Mouse (Mus musculus): ENCODE results near the gene Clip2.

Clip2 gene

DNA sequence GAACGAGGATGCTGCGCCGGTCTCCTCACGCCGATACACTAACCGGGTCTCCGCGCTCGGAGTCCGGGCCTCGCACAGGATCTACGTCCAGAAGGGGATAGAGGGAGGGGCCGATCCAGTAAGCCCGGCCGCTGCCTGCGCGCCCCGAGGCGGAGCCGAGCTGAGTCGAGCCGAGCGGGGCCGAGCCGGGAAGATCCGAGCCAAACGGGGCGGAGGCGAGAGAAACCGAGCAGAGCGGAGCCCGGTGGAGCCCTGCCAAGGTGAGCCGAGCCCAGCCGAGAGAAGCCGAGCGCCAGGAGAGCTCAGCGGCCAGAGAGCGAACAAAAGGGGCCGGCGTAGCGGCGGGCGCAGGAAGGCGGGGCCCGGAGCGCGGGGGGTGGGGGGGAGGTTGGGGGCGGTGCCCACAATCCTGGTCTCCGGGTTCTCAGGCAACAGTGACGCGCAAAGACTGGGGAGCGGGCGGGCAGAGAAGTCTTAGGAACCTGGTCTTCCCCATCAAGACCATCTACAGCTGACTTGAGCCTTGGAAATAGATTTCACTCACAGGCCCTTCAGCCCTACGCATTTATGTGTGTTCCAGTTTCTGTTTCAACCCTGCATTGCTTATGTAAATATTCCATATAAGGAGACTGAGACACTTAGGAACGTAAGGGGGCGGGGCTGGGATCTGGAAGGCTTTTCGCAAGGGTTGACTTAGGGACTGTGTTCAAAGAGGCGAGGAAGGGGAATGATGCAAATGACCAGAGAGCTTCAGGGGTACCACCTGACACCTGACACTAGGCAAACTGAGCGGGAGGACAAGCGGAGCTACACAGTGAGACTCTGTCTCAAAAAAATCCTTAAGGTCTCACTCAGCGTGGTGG is at the start of gene Clip2:
Clip2 (minus strand) TSS at position 325 of the 863 bp plus-strand sequence.
- peak; percentile 90 for DNase-seq (ENCODE audit: low read depth, low spot score)

- DNase-seq (ENCODE audit: low read depth, low spot score) = no peak
Observed at GRCm38 (mm10) chr5:134597711-134598110, 45.5 kb upstream of the Clip2 start.

GRCm38 (mm10) chr5:134593093-134593492 is 40.9 kb upstream of the Clip2 start:
- DNase-seq (ENCODE audit: low read depth, low spot score) = no peak

DNA sequence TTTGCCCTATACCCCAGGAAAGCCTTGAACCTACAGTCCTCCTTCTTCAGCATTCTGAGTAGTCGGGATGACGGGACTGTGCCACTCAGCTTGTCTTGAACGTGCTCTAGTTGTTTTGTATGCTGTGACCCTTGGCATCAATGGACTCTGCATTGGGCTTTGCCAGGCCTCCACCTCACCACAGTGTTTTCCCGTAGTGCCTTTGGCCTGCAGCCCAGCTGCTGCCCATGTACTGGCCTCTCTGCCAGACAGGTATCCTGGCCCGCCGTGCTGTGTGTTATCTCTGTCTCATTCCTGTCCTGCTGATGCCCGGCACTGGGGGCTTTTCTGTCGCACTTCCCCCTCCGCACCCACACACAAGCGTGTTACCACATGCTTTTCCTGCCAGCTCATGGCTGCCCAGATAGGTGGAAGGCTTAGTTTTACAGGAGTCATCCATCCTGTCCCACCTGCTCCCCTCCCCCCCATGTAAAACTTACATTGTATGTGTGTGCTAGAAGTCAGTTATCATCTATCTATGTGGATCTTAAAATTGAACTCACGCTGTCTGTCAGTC is 39.9 kb upstream of the Clip2 start:
- DNase-seq (ENCODE audit: low read depth, low spot score) = no peak

DNA sequence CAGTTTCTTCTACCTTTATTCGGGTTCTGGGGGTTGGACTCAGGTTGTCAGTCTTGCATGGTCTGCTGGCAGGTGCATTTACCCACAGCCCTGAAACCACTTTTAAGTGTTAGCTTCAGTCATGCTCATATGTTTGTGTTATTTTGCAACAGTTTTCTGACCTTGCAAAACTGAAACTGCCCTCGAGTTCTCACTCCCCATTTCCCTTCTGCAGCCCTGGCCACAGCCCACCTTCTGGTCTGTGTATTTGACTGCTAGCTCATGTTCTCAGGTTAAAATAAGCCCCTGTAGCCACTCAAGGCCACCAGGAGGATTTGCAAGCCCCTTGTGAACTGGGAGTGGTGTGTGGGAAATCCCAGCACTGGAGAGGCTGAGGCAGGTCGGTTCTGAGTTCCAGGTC is 37.7 kb upstream of the Clip2 start:
- DNase-seq (ENCODE audit: low read depth, low spot score) = no peak

- no peak for DNase-seq (ENCODE audit: low read depth, low spot score)
Observed at GRCm38 (mm10) chr5:134584798-134585197, 32.6 kb upstream of the Clip2 start.

DNA sequence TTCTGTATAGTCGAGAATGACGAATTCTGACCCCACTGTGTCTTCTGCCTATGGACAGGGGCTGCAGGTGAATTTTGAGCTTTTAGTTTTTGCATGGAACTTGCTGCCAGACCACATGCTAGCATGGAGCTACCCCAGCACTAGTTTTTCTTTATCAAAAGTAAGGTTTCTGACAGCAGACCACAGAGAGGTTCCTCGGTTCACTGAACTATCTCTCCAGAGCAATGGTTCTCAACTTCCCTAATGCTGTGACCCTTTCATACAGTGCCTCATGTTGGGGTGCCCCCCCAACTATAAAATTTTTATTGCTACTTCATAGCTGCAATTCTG is 31.6 kb upstream of the Clip2 start:
- no peak for DNase-seq (ENCODE audit: low read depth, low spot score)

DNA sequence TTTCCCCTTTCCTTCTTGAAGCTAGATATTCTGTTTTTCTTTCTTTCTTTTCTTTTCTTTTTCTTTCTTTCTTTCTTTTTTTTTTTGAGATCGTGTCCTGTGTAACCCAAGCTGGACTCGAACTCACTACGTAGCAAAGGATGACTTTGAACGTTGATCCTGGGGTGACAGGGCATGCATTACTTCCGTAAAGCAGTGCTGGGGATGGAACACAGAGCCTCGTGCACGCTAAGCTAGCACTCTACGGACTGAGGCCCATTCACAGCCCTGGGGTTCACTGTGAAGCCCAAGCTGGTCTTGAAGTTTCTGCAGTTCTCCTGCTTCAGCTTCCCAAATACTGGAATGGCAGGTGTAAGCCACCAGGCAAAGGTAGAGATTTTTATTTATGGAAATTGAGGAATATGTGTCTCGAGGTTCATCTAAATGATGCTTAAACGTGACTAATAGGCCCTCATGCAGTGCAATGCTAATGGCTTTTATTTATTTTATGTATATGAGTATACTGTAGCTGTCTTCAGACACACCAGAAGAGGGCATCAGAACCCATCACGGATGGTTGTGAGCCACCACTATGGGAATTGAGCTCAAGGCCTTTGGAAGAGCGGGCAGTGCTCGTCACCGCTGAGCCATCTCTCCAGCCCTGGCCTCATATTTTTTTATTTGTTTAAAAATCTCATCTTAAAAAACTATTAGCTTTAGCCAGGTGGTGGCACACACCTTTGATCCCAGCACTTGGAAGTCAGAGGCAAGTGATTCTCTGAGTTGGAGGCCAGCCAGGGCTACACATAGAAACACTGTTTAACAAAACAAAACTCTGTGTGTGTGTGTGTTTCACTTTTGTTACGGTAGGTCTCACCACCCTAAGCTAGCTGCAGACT is 31.0 kb upstream of the Clip2 start:
- DNase-seq (ENCODE audit: low read depth, low spot score) = no peak

DNA sequence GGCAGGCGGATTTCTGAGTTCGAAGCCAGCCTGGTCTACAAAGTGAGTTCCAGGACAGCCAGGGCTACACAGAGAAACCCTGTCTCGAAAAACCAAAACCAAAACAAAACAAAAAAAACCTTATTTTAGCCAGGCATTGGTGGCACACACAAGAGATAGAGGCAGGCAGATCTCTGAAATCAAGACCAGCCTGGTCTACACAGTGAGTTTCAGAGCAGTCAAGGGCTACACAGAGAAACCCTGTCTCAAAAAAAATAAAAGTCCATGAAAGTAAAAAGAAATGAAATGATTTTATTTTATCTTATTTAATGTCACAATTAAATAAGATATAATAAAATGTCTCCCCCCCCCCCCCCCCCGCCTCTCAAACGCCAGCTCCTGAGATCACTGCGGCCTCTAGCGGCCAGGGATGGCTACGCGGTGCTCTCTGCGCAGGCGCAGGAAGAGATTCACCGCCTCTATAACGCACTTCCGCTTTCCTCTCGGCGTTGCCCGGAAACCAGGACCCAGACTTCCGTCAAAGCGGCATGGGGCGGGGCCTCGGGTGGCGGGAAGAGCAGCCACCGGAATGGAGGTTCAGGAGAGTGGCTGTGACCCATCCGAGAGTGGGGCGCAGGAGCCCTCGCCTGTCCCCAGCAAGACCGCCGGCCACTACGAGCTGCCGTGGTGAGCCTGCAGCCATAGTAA is 30.1 kb upstream of the Clip2 start:
- peak; percentile 98 for DNase-seq (ENCODE audit: low read depth, low spot score)

GRCm38 (mm10) chr5:134581146-134581545 is 28.9 kb upstream of the Clip2 start, which contains the start of gene Rfc2:
Gene Rfc2 (plus strand): TSS chr5:134581366.
- DNase-seq (ENCODE audit: low read depth, low spot score) = no peak

GRCm38 (mm10) chr5:134579135-134579534 is 26.9 kb upstream of the Clip2 start:
- DNase-seq (ENCODE audit: low read depth, low spot score) = no peak

DNA sequence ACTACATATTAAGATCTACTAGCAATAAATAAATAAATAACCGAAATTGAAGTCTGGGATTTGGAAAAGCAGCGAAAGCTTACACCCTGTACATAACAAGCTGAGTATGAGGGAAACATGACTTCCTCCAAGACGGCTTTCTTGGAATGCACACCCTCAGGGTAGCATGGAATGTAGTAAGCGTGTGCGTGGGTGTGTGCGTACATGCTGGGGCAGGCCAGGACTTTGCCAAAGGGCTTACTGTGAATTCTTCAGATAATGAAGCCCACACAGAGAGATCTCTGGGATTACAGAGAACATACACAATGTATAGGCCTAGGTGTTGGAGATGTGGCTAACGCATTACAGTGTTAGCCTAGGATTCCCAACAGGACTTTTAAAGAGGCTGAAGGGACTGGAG is 25.3 kb upstream of the Clip2 start:
- no peak for DNase-seq (ENCODE audit: low read depth, low spot score)

GRCm38 (mm10) chr5:134576517-134577220 is 24.4 kb upstream of the Clip2 start:
- DNase-seq (ENCODE audit: low read depth, low spot score) = no peak

- DNase-seq (ENCODE audit: low read depth, low spot score) = no peak
Observed at GRCm38 (mm10) chr5:134575833-134576232, 23.6 kb upstream of the Clip2 start.

- DNase-seq (ENCODE audit: low read depth, low spot score) = no peak
Observed at GRCm38 (mm10) chr5:134572508-134573214, 20.4 kb upstream of the Clip2 start.

GRCm38 (mm10) chr5:134571730-134572507 is 19.7 kb upstream of the Clip2 start:
- peak; percentile 62 for DNase-seq (ENCODE audit: low read depth, low spot score)

DNA sequence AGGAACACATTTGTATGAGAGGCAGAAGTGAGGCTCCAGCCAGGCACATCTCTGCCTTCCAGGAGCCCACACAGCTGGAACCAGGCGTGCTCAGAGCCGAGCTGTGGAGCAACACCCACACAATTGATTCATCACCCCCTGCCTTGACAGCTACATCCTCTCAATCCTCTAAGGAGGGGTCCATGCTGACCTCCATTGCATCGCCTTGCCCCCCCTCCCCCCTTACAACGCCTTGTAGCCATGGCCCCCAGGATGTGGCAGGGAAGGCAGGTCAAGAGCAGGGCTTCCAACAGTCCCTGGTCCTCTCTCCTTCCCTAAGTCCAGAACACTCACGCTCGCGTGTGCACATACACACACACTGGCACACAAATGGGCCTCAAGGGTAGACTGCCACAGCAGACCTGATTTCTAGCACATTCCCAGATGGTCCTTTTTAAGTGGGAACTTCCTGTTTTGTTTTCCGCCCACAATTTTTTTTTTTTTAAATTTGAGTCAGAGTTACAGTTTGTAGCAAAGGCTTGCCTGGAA is 16.8 kb upstream of the Clip2 start:
- DNase-seq (ENCODE audit: low read depth, low spot score) = no peak

DNA sequence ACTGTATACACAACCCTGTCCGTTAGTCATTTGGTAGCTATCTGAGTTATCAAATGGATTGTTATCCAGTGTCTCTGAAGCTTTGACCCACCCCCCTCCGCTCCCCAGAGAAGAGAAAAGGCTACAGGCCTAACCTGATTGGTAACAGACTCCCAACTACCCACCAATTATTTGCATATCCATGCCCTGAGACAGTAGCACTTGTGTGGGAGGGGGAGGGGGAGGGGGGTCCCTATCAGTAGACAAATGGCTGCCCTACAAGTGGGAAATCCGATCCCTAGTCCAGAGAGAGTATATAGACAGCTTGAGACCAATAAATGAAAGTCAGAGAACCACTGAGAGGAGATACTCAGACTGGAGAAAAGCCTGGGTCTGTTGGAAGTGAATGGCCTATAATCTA is 15.8 kb upstream of the Clip2 start:
- peak; percentile 59 for DNase-seq (ENCODE audit: low read depth, low spot score)

DNA sequence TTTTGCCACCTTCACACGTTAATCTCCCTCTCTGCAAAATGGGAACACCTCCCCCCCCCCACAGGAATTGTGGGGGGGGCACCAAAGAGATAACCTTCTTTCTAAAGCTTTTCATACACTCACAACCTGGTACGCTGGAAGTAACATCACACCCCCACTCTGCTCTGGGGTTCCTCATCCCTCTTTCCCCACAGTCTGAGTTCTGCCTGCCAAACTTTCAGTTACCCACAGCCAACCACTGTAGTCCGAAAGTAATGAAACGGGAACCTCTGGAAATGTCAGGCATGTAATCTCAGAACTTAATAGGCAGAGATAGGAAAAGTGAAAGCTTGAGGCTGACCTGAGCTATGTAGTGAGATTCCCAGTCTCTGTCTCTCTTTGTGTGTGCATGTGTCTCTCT is 15.2 kb upstream of the Clip2 start:
- no peak for DNase-seq (ENCODE audit: low read depth, low spot score)

Data from ZHBTc4 (cell line).